Mouse (Mus musculus) bone marrow, adult 2 months (tissue): ENCODE measurements at regions not wholly inside any gene's neighbourhood (a gene's known extent, or its start where the extent isn't known, plus 50 kb on each side); places are given as distances from the start of the nearest gene placed in this dataset.

Experiments
- H3K27ac ChIP-seq: fragments of 200-500 bp; 2 replicates; pipeline ENCODE4 v1.5.1; 2012; ENCODE audit warnings: low read depth, mild to moderate bottlenecking, control low read depth, inconsistent platforms, low read length; ENCODE audit not compliant: control insufficient read depth, poor library complexity, insufficient read depth
- H3K4me1 ChIP-seq: fragments of 200-500 bp; 2 replicates; pipeline ENCODE4 v1.6.1; 2011; ENCODE audit warnings: low read length; ENCODE audit not compliant: control insufficient read depth, insufficient read depth
- H3K4me3 ChIP-seq: fragments of 200-500 bp; replicated peaks from 2 replicates; pipeline ENCODE3; 2011; ENCODE audit warnings: mild to moderate bottlenecking, low read depth, low read length, control low read depth; ENCODE audit not compliant: control insufficient read depth
- CTCF ChIP-seq: fragments of 200-500 bp; IDR thresholded peaks from 2 replicates; pipeline ENCODE4 v1.5.1; 2011; ENCODE audit warnings: low read length, control low read depth; ENCODE audit not compliant: control insufficient read depth, insufficient read depth
- POLR2A ChIP-seq: fragments of 200-500 bp; IDR thresholded peaks from 2 replicates; pipeline ENCODE4 v1.6.1; 2011; ENCODE audit warnings: low read depth, mild to moderate bottlenecking, control low read depth, low read length, borderline replicate concordance; ENCODE audit not compliant: control insufficient read depth
- WGBS: fragments of 180-500 bp; shearing (Covaris S2); methylation state at CpG from one replicate; pipeline ENCODE4 v1.1.7; 2018; 5-methylcytosine and 5-hydroxymethylcytosine counted together

DNA sequence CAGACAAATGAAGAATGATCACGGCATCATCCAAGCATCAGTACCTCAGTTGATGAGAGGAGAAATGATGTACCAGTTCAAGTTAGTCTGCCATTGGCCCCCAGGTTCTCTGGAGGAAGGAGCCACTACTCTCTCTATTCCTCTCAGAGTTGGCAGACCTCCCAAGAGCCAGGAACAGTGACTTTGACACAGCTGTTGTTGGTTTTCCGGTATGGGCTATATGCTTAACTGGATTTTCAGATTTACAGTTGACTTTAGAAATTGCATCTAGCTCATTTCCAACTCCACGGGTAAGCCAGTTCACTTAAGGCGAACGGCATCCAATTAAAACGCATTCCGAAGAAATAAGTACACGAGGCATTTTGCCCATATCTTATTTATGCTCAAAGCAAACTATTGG, 182.9 kb upstream of the Ppargc1a start:
- Histone ChIP-seq H3K27ac (no peak overlapping the region), H3K4me1 (no peaks in the 10 kb centered on the region), H3K4me3 (no peak overlapping the region)
- 83% methylated on average over 8 of the region's 8 CpGs for WGBS
- TF ChIP-seq POLR2A (no peak), CTCF (no peak)

DNA sequence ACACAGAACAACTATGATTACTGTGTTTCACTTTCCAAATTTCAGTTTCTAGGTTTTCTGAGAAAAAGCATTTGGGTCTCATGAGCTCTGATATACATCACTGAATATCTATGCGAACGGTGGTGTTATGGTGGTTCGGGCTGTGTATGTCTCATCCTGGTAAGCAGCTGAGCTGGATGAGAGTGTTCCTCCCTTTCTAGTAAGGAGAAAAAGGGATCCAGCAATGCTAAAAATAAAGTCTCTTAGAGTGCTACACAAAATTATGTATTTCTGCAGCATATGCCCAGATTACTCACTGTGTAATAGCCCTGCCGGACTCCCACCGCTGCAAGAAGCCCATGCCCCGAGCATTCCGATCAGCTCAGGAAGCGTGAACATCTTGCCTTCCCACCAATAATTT, 173.4 kb upstream of the Ppargc1a start:
- 92% methylated on average over 8 of the region's 8 CpGs for WGBS
- no peak overlapping the region for H3K27ac ChIP-seq

DNA sequence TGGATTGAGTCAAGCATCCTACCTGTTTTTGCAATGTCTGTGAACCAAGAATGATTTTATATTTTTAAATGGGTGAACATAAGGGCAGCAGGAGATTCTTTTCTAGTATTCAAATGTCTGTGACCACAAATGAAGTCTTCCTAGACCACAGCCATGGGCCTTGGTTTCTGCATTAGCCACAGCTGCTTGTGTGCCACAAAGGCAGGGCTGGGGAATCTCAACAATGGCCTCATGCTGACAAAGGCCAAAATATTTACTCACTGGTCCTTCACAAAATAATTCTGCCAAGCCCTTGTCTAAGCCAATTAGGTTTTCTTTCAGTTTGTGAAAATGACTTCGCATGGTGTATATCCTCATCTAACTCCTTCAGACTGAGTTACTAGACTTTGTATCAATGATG, 162.7 kb upstream of the Ppargc1a start:
- no peak for TF ChIP-seq CTCF
- TF ChIP-seq POLR2A: no peak
- no peak overlapping the region for H3K27ac ChIP-seq
- 80% methylated on average over 1 of the region's 1 CpGs for WGBS

More for the DNA sequence above, 173.4 kb upstream of the Ppargc1a start:
- Histone ChIP-seq H3K4me3 (no peak overlapping the region), H3K4me1 (no peaks in the 10 kb centered on the region)
- TF ChIP-seq POLR2A (no peak), CTCF (no peak)

DNA sequence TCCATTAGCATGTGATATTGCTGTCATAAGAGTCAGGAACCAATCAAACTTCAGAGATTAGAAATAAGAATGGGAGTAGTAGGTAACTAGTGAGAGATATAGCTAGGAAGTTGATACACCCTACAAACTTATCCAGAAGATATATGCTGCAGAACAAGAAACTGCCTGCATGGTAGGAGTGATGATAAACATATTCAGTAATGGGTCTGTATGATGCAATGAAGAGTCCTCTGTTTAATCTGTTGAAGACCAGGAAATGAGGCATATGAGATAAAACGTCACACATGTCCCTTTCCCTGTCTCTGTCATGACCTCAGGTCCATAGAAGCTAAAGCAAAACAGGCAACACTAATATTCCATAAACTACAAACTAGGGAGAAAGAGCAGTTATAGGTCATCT, 162.2 kb upstream of the Ppargc1a start:
- no peak for TF ChIP-seq POLR2A
- TF ChIP-seq CTCF: no peak
- no peaks in the 10 kb centered on the region for H3K4me1 ChIP-seq
- H3K27ac ChIP-seq: no peak overlapping the region
- no peak overlapping the region for H3K4me3 ChIP-seq
- WGBS: 39% methylated on average over 1 of the region's 1 CpGs

More for the DNA sequence above, 162.7 kb upstream of the Ppargc1a start:
- Histone ChIP-seq H3K4me1 (no peaks in the 10 kb centered on the region), H3K4me3 (no peak overlapping the region)

DNA sequence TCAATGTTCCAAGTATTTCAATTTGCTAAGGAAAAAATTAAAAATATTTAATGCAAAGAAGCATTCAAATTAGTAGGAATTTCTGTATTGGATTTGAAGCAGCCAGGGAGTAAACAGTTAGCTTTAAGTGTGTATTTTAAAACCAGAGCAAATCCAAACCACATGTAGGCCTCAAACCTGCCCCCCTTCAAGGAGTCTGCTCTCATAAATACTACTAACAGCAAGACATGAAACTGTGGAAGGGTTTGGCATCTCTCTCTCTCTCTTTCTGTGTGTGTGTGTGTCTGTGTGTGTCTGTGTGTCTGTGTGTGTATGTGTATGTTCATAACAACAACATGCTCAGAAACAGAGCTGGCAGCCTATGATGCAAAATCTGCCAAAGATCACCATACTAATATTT, 159.2 kb upstream of the Ppargc1a start:
- TF ChIP-seq CTCF (no peak), POLR2A (no peak)
- no peak overlapping the region for H3K4me3 ChIP-seq
- no peaks in the 10 kb centered on the region for H3K4me1 ChIP-seq
- no peak overlapping the region for H3K27ac ChIP-seq

DNA sequence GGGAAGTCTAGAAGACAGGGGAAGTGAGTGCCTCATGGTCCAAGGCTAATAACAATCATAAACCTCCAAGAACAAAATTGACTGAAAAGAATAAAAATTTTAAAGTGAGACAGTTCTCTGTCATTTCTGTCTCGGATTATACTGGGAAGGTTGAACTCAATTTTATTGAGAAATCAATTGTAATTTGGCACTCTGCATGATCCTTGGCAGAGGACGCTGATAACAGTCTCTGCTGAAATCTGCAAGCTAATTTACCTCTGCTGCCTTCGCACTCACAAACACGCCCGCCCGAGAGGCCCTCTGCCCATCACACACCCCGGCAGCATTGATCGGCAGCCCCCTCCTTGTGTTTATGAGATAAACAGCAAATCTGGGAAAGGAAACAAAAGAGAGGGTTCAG, 151.4 kb upstream of the Ppargc1a start:
- WGBS: 81% methylated on average over 8 of the region's 8 CpGs
- TF ChIP-seq CTCF (no peak), POLR2A (no peak)
- no peak overlapping the region for H3K4me3 ChIP-seq

DNA sequence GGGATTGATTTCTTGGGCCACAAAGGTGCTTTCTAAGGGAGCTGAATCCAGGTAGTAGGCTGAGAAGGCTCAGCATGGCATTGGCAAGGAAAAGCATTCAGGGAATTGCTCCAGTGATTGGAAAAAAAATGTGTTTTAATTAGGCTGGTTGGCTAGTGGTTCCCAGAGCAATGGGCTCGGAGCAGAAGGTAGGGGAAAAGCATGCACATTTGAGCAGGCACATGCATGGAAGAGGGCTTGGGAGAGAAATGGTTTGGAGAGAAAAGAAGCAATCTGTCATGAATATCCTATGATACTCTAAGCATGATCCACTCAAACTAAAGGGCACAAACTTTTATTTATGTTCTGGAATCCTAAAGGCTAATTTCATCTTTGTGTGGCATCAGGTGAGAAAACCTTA, 150.9 kb upstream of the Ppargc1a start:
- WGBS: 81% methylated on average over 1 of the region's 1 CpGs
- TF ChIP-seq POLR2A: no peak
- no peak for TF ChIP-seq CTCF

More for the DNA sequence above, 151.4 kb upstream of the Ppargc1a start:
- Histone ChIP-seq H3K4me1 (no peaks in the 10 kb centered on the region), H3K27ac (no peak overlapping the region)

DNA sequence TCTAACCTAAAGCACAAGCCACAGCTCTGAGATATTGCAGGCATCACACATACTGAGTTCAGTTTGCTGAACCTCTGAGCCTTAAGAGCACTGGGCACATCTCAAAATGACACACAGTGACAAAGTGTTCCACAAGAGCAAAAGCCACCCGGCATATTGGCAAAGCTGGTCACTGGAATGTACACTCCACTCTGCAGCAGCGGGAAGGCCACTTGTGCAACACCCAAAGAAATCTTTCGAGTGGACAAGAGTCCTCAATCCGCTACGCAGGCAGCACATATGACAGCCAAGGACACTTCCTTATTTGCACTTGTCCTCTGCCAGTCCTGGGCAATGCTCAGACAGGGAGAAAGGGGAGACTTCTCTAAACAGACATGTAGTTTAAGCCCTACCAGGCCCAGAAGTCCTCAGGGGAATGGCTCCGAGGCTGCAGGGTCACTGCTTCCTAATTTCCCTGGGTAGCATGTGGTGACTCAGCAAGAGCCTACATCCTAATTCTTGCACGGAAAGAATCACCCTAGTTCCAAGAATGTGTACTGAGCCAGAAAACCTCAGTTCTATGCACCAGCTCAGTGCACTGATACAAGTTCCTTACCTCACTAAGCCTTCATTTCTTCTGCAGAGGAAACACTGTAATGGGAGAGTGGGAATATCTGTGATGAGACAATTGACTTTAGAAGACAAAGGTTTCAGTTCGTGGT, 144.5 kb upstream of the Ppargc1a start:
- no peaks in the 10 kb centered on the region for H3K4me1 ChIP-seq
- no peak overlapping the region for H3K4me3 ChIP-seq
- 65% methylated on average over 8 of the region's 8 CpGs for WGBS
- TF ChIP-seq CTCF (no peak), POLR2A (no peak)
- H3K27ac ChIP-seq: no peak overlapping the region

More for the DNA sequence above, 150.9 kb upstream of the Ppargc1a start:
- Histone ChIP-seq H3K27ac (no peak overlapping the region), H3K4me1 (no peaks in the 10 kb centered on the region), H3K4me3 (no peak overlapping the region)

DNA sequence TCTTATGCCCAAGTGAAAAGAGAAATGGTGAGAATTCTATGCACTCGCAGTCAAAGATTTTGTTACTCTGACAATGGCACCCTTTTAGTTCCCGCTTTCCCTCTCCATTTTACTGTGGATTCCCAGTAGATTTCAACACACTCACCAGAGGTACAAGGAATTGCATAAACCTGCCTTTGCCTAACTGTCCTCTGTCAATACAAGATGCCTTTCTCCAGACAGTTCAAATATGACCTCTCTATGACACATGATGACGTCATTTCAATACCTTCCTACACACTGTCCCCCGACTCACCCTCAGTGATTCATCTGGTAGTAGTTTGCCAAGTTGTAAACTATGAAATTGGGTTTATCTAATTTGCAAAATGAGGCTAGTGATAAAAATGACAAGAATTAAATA, 143.1 kb upstream of the Ppargc1a start:
- Histone ChIP-seq H3K27ac (no peak overlapping the region), H3K4me1 (no peaks in the 10 kb centered on the region), H3K4me3 (no peak overlapping the region)
- TF ChIP-seq CTCF (no peak), POLR2A (no peak)
- 79% methylated on average over 4 of the region's 4 CpGs for WGBS
